Mouse (Mus musculus): ENCODE measurements around the gene Shc3. TPM values are rescaled to one million over a fixed set of nuclear protein-coding genes. Genes with fewer than 3 reads are reported as not detected.

Shc3 gene
- not detected for polyA plus RNA-seq (2017; shearing (Covaris generic))

DNA sequence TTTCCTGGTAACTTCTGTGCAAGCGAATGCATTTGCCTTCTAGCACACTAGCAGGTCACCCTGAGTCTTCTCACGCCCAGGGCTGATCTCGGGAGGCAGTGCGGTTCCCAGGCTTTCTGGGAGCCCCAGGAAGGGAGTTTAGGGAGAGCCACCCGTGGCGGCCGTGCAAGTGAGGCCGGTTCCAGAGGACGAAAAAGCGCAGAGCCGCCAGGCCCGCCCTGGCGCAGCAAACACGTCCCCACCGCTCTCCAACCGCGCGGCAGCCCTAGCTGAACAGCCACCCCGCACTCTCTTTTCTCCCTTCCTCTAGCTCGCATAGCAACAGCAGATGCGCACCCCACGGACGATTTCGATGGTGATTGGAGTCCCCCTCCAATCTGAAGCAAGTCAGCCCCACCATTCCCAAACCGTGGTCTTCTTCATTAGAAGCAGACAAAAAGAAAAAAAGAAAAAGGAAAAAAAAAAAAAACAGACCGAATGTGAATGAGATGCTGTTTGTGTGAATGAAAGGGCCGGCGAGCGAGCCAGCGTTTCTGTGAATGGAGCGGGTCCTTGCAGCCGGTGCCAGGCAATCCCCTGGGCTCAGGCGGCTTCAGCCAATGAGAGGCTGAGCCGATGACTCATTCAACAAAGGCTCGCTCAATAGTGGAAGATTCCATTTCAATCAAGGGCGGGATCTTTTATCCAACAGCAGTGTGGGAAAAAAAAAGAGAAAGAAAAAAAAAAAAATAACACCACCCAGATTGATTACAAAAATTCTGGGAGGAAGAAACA, at the start of gene Shc3:
Shc3 (minus strand) TSS at position 509 of the 774 bp plus-strand sequence.
- no peak for ATAC-seq

DNA sequence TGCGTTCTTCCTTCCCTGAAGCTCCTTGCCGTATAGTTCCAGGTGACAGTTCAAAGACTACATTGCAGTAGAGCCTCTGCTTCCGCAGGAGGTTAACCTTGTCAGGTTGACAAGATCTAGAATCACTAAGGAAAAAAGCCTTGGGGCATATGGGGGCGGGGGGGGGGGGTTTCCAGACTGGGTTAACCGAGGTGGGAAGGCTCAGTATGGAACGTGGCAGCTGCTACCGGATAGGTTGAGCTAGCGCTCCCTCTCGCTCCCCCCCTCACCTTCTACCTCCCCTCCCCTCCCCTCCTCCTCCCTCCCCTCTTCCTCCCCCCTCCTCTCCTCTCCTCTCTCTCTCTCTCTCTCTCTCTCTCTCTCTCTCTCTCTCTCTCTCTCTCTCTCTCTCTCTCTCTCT, 49.4 kb upstream of the Shc3 start:
- ATAC-seq = no peak

DNA sequence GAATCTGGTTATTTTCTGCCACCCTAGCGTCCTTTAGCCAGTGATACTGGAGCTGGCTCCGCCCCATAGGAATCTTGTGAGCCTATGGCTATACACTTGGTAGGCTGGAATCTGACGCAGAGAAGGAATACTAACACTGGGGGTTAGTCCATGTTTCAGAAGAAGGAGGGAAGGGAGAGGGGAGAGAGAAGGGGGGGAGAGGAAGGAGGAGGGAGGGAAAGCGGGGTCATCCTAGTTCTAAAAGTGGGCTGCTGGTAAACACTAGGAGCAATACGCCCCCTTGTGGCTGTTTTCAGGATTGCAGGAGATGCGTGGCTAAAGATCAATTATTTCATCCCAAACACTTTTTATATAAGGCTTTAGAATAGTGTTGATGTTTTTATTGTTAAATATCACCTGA, 48.6 kb upstream of the Shc3 start:
- no peak for ATAC-seq

DNA sequence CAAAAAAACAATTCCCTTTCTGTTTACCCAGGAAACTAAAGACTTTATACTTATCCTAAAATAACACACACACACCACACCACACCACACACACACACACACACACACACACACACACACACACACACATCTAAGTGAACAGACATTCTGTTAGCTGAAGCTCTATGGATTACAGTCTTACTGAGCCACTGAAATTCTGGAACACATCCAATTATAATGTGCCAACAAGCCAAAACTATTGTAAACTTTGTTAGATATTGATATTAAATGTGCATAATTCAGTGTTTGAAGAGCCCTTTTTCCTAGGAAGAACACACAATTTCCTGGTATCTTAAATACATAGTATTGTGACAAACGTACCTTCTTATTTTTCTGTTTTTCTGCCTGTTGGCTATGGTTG, 48.1 kb upstream of the Shc3 start:
- ATAC-seq = no peak

DNA sequence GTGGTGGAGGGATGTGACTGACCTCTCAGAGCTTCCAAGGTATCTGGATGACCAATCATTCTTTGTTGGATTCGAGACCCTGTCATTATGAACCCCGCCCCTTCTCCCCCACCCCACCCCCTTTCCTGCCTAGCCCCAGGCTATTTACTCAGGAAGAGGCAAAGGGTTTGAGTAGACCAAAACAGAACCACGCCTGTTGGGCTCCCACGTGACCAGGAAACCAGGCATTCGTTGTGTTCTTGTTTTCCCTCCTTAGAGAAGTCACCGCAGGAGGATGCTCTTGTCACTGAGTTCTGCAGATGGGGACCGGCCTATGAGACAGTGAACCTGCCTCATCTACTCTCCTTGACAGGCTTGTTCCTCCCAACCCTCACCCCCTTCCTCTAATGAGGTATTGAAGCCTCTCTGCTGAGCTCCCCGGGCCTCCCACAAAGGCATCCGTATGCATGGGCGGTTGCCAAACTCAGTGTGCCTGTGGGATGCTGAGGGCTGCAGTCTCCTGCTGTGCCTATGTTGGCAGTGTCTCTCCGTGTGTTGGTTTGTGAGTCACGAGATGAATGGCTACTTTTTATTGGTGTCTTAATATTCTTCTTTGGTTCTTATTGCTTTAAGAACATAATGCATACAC, 47.3 kb upstream of the Shc3 start:
- no peak for ATAC-seq

DNA sequence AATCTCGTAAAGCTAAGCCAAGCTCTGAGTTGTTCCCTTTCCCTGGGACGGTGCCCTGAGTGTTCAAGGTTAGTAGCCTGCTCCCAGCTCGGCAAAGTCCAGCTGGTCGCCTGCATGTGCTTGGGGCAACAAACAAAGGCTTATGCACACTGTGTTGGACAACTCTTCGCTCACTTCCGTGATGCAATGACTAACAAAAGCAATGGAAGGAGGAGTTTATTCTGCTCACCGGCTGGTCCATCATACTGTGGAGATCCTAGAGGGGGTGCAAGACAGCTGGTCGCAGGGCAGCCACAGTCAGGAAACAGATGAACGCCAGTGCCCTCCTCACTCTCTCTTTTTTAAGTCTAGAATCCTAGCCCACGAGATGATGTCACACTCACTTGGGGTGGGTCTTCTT, 46.6 kb upstream of the Shc3 start:
- ATAC-seq = no peak

DNA sequence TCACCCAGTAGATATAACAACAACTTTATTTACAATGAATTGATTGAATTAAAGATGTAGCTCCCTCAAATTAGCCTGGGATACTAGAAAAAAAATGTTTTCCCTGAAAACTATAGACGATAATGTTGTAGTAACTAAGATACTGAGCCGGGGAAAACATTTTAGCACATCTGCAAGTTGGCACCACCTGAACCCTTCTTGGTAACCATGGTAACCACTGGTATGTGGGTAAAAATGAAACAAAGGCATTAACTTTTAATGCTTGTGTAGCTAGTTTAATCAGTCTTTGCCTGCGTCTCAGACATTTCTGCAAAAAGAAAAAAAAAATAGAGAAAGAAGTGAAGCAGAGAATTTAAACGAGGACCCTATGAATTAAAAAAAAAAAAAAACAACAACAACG, 42.3 kb upstream of the Shc3 start:
- no peak for ATAC-seq

DNA sequence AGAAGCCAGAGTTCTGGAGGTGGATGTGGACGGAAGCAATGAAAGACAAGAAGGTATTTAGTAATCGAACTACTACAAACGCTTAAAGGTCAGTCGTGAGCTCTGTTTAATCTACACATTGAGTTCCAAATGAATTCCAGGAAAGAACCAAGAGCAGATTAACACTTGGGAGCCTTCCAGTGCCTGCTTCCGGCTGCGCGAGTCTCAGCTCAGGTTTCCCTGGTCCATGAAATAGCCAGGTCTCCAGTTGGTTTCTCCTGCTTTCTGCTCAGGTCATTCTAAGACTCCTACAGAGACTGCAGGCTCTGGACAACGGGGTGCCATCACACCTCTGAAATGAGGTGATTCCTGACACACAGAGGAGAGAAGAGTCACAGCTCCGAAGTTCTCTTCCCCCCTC, 41.8 kb upstream of the Shc3 start:
- ATAC-seq = no peak

DNA sequence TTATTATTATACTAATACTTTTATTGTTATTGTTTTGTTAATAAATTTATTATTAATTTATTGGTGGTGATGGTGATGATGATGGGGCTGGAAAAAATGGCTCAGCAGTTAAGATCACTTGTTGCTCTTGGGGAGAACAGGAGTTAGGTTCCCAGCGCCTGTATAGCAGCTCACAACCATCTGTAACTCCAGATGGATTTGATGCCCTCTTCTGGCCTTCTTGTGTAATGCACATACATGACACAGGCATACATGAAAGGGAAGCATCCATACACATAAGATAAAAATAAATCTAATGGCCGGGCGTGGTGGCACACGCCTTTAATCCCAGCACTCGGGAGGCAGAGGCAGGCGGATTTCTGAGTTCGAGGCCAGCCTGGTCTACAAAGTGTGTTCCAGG, 40.0 kb upstream of the Shc3 start:
- ATAC-seq = no peak

DNA sequence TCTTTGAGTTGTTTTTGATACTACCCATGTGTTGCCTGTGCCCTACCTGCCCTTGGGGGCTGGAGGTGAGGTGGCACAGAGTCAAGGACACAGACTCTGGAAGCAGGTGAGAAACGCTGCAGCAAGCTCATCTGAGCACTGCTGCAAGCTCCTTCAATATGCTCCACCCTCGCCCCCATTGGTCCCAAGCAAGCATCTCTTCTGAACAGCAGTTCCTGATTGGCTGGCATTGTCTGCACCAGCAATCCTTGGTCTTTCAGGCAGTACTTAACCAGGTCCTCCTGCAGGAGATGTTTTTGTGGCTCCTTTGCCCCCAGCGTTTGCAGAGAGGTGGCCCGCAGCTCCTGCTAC, 34.6 kb upstream of the Shc3 start:
- no peak for ATAC-seq

DNA sequence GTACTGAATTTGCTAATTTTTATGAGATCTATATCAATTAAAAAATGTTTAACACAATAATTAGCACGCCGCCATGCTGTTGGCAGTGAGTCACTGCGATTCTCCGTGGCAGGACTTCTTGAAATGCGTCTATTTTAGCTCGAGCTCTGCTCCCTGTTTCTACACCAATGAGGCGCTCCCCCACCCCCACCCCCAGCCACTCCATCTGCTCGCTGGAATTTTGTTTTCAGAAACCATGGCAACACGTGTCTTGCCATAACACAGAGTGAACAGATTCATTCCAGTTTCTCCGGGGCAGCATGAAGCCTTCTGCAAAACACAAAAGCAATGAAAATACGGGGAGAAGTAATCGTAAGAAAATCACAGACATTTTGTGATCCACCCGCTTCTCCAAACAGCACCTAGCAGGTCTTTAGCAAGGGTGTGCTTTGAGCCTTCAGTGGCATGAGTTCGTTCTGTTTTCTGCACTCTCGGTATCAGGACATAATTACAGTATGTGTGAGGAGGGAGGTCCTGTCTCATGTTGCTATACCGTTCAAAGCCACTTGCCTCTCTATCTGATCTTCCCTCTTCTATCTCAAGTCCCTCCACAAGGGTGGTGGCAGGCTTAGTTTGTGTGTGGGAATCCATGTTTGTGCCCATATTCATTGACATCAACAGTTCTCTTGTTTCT, 34.1 kb upstream of the Shc3 start:
- no peak for ATAC-seq

DNA sequence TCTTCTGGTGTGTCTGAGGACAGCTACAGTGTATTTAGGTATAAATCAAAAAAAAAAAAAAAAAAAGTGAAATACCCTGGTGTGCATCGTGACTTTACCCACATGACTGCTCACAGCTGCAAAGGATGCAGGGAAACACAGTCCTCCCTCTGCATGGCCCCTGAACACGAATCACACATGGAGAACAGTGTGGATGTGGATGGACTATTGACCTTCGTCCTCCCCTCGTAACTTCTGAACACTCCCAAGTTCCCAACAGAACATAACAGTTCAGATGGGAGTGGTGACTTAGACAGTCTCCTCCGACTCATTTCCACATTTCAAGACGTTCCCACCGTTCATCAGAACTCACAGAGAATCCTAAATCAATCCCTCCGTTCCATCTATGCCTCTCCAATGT, 33.5 kb upstream of the Shc3 start:
- no peak for ATAC-seq

DNA sequence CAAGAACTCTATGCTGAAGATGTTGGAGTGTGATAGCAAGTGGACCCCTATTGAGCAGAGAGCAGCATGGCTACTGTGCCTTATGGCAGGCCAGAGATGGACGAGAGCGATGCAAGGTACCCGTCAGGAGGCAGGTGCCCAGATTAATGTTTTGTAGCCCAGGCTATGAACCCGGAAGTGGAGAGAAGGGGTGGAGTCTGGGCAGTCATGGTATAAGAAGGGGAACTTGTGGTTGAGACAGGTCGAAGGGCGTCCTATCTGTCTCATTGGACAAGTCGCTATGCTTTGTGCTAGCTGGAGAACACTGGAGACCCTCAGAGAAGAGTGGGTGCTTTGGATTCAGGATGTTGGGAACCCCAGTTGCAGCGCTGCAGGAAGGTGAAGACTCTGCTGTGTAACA, 30.9 kb upstream of the Shc3 start:
- ATAC-seq = no peak

DNA sequence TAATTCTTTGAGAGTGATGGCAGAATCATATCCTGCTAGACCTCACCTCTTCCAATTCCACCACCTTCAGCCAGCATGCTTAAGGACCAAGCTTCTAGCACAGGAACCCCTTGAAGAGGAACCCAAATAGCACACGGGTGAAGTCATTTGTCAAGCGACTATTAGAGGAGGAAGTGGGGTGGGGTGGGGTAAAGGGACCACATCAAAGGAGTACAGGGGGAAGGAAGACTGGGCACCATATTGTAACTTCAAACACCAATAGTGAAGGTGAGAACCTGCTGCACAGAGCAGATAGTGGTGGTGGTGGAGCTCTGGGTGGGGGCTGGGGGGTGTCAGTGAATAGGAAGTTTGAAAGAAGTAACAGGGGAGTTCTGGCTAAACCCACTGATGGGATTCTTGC, 28.8 kb upstream of the Shc3 start:
- ATAC-seq = peak; percentile 87

DNA sequence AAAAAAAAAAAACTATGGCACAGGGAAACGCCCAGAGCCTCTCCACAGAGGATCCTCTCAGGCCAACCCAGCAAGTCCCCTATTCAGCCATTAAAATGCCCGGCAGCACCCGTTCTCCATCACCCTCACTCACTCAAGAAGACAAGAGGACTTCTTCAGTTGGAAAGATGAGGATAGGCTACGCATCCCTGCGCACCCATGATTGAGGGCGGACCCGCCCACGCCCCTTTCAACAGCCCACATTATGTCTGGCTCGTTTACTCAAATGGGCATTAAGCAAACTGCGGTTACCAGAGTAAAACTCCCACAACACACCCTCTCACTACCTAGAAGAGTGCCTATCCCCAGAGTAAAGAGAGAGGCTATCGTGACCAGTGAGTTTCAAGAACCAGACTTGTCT, 26.2 kb upstream of the Shc3 start:
- ATAC-seq = no peak

DNA sequence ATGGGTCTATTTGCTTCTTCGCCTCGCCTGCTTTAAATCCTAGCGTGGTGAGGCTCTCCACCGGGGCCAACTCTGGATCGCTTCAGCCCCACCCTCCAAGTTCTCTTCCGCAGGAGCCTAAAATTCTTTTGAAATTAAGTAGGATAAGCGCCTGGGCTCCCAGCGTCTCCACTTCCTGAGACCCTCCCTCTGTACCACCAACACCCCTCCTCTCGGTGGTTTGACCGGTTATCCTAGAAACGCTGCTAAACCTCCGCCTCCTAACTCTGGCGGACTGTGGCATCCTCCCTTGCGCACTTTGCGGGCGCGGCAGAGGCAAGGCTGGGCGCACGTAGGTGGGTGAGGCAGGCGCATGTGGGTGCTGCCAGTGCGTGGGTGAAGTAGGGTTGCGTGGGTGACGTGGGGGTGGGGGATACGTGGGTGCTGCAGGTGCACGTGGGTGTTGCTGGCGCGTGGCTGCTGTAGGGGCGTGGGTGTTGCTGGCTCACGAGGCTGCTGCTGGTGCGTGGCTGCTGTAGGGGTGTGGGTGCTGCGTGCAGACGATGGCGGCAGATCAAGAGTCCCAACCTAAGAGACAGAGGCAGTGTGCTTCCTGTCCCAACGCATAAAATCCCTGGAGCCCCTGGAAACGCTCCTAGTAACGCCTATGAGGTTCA, 25.6 kb upstream of the Shc3 start:
- peak; percentile 40 for ATAC-seq

DNA sequence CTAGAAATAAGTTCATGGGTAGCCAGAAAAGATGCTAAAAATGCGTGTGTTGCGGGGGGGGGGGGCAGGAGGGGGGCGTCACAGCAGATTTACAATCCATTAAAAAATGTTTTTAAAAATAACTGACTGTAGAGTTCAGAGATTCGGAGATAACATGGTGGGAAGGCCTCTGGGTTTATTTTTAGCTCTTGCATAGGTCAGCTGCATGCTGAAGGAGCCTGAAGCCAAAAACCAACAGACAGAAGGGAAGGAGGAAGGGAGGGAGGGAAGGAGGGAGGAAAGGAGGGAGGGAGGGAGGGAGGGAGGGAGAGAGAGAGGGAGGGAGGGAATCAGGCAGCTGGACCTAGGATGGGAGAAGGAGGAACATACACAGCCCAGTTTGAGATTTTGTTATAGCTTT, 18.8 kb upstream of the Shc3 start:
- ATAC-seq = no peak

DNA sequence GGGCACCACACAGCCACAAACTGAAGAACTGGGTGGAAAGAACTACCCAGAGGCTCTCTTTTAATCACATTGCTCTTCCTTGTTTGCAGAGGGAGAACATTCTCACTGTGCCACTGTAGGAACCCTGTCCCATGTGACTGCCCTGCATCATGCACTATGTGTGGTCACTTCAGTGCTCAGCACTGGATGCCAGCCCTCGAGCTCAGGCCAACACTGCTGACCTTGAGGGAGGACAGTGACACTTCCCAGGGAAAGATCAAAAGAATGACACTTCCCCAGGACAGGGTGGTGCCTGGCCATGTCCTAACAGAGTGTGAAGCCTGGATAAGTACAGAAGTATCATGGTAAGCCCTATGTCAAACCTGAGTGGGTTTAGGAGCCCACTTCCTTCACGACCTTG, 13.0 kb upstream of the Shc3 start:
- ATAC-seq = no peak

DNA sequence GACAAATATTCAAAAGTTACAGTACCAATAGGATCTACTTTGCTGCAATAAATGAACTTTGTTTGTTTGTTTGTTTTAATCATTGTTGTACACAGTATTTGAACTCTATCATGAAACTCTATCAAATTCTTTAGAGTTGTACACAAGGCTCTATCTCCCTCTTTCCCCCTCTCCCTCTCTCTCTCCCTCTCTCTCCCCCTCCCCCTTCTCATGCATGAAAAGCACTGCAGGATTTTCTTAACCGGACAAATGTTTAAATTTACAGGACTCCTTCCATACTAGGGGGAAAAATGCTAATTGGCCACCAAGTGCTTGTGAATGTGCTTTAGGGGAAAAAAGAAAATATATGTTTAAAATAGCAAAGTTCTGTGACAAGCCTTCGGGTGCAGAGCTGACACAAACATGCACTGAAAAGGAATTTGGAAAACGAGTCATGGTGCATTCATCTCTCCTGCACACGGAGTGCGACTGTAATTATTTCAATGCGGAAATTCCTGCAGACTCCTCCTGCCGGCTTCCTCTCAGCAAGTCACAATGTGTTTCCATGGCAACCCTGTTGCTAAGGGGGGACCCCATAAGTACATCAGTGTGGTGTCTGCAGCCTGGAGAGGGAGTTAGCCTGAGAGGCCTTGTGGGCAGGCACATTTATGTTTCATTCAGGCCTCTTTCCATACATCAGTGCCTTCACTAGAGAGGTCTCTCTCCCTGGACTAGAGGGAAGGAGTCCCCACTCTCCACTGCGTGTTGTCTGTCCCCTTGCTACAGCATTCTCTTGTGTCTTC, 11.2 kb upstream of the Shc3 start:
- ATAC-seq = no peak

DNA sequence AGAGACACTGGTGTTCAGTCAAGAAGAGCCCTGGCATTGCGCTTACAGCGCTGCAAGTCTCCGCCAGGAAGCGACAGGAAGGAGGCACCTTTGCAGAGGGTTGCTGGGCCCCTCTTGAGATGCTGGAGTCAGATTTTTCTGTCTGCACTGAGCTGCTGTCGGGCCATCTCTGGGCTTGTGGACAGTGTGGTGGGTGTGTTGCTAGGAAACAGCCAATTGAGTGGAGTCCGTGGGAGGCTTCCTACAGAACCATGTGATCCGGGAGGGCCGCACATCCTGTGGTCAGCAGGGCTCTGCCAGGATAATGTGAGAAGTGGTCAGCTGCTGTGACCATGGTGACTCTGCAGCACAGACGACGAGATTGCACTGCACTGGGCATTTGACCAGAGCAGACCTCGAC, 4.6 kb upstream of the Shc3 start:
- no peak for ATAC-seq

DNA sequence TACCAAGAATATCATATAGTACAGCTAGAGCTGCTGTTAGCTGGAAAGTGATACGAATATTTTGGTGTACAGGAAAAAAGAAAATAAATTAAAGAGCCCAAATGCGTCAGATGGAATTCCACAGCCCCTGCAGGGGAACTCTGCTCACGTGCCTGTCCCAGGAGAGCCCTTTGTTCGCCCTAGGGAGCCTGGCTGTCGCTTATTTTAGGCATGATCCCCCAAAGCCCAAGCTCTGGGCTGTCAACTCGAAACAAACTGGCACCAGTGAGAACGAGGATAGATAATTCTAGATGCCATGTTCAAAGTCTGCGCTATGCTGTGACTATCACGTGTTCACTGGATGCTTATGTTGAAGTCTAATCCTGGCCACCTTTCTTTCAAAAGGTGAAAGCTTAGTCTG, 892 bp upstream of the Shc3 start:
- no peak for ATAC-seq

DNA sequence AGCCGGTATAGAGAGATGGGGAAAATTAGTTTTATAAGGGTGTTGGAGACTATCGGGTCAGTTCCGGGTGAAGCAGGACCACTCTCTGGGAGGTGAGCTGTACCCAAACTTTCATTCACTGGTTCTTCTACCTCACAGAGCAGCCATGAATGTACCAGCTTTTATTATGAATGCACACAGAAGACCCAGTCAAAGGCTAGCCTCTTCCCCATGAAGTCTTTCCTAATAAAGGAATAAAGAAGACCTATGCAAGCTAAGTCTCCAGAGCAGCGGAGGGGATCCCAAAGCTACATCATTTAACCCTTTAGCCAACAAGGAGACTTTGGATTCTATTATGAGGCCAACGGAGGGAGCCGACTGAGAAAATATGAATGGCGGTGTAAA, 458 bp upstream of the Shc3 start:
- no peak for ATAC-seq

DNA sequence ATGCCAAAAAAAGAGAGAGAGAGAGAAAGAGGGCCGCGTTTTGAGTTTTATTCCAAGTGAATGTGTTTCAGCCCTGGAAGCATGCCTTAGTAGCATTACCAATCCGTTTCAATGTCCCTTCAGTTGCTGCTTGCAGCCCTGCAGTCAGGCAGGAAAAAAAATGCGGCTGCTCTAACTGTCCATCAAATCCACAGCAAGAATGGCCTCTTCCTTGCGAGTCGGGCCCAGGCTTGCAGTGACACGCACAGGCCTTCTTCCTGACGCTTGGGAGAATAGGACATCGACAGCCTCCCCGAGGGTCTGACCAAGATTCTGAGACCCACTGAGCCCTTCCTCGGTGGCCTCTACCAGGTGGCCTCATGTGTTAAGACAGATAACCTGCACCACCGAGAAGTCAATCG, 718 bp downstream of the Shc3 start:
- no peak for ATAC-seq
